Mouse (Mus musculus) megakaryocyte, adult 5-6 weeks (primary cell): ENCODE data around the gene Gaa. TPM values are rescaled to one million over a fixed set of nuclear protein-coding genes. Genes with fewer than 3 reads are reported as not detected.
"Not testable (repeated sequence)": the region's sequence is repeated elsewhere in the genome, so short reads cannot be mapped to it uniquely, and the experiment has no call there.

Experiments used
- ATAC-seq: 2 replicates; pipeline ENCODE4 v1.8.0; 2016; ENCODE audit warnings: mild to moderate bottlenecking, inconsistent platforms; ENCODE audit not compliant: poor library complexity, severe bottlenecking
- total RNA-seq, 2 experiments: library from RNA; stranded (forward) in 1 of 2; stranded (reverse) in 1 of 2; fragments of 153-499, 151-499 nt in 1 of 2; fragments of 221-1000, 200-1000 nt in 1 of 2; gene quantifications; 2 replicates each; pipeline versions ENCODE4 v1.2.3 to v1.2.4; 2015 to 2017

The Gaa gene
- total RNA-seq, 2 experiments from 2014 or later: 9.3 to 9.8 TPM

GRCm38 (mm10) chr11:119250998-119251397 is 16.7 kb upstream of the Gaa start:
- no peak for ATAC-seq

GRCm38 (mm10) chr11:119252854-119253541 is 14.7 kb upstream of the Gaa start:
- peak; percentile 77 for ATAC-seq

- not testable (repeated sequence) for ATAC-seq
Measured at GRCm38 (mm10) chr11:119256557-119256956, 11.1 kb upstream of the Gaa start.

GRCm38 (mm10) chr11:119258216-119258571 is 9.5 kb upstream of the Gaa start:
- no peak for ATAC-seq

GRCm38 (mm10) chr11:119258572-119259322 is 8.9 kb upstream of the Gaa start:
- peak; percentile 80 for ATAC-seq

- ATAC-seq: no peak
Measured at GRCm38 (mm10) chr11:119259977-119260376, 7.7 kb upstream of the Gaa start.

GRCm38 (mm10) chr11:119264413-119264812 is 3.3 kb upstream of the Gaa start:
- ATAC-seq: no peak

GRCm38 (mm10) chr11:119265811-119266210 is 1.9 kb upstream of the Gaa start:
- ATAC-seq: no peak

GRCm38 (mm10) chr11:119267241-119267674 is 429 bp upstream of the Gaa start:
- peak; percentile 19; the same call in 1 of the 2 replicates for ATAC-seq

- ATAC-seq: no peak
Measured at GRCm38 (mm10) chr11:119268557-119269195, 989 bp downstream of the Gaa start.

GRCm38 (mm10) chr11:119272492-119272891 is 4.8 kb downstream of the Gaa start:
- ATAC-seq: not testable (repeated sequence)

GRCm38 (mm10) chr11:119273186-119273930 is 5.7 kb downstream of the Gaa start:
- ATAC-seq: no peak

- ATAC-seq: no peak
Measured at GRCm38 (mm10) chr11:119281030-119281429, 13.3 kb downstream of the Gaa start.

- ATAC-seq: no peak
Measured at GRCm38 (mm10) chr11:119285791-119286527, 18.3 kb downstream of the Gaa start.

- no peak for ATAC-seq
Measured at GRCm38 (mm10) chr11:119287207-119287992, 19.7 kb downstream of the Gaa start.

GRCm38 (mm10) chr11:119292861-119293260 is 25.2 kb downstream of the Gaa start:
- ATAC-seq: not testable (repeated sequence)

- no peak for ATAC-seq
Measured at GRCm38 (mm10) chr11:119297996-119298395, 30.3 kb downstream of the Gaa start.

GRCm38 (mm10) chr11:119298917-119299316 is 31.2 kb downstream of the Gaa start:
- ATAC-seq: no peak
